Mouse (Mus musculus) cortical plate, adult 2 months (tissue): ENCODE results near the gene Prss29.

Experiments
- CTCF ChIP-seq: fragments of 200-500 bp; IDR thresholded peaks from 2 replicates; pipeline ENCODE4 v1.5.1; 2011; ENCODE audit warnings: mild to moderate bottlenecking, control low read depth, low read length; ENCODE audit not compliant: insufficient read depth; ENCODE audit errors: extremely low read depth
- POLR2A ChIP-seq: fragments of 200-500 bp; IDR thresholded peaks from 2 replicates; pipeline ENCODE4 v1.6.1; 2011; ENCODE audit warnings: mild to moderate bottlenecking, low read length, control low read depth; ENCODE audit not compliant: insufficient read depth; ENCODE audit errors: extremely low read depth

- TF ChIP-seq CTCF (no peak), POLR2A (no peak)
Measured at GRCm38 (mm10) chr17:25274571-25275346, 43.7 kb upstream of the Prss29 start, which contains the start of gene Ube2i.
